Mouse (Mus musculus) bone marrow, adult 2 months (tissue): ENCODE data around the gene Zcchc17. TPM values are rescaled to one million over a fixed set of nuclear protein-coding genes. Genes with fewer than 3 reads are reported as not detected.

Experiments used
- H3K27ac ChIP-seq: fragments of 200-500 bp; 2 replicates; pipeline ENCODE4 v1.5.1; 2012; ENCODE audit warnings: low read depth, mild to moderate bottlenecking, control low read depth, inconsistent platforms, low read length; ENCODE audit not compliant: control insufficient read depth, poor library complexity, insufficient read depth
- H3K4me1 ChIP-seq: fragments of 200-500 bp; 2 replicates; pipeline ENCODE4 v1.6.1; 2011; ENCODE audit warnings: low read length; ENCODE audit not compliant: control insufficient read depth, insufficient read depth
- H3K4me3 ChIP-seq: fragments of 200-500 bp; replicated peaks from 2 replicates; pipeline ENCODE3; 2011; ENCODE audit warnings: mild to moderate bottlenecking, low read depth, low read length, control low read depth; ENCODE audit not compliant: control insufficient read depth
- CTCF ChIP-seq: fragments of 200-500 bp; IDR thresholded peaks from 2 replicates; pipeline ENCODE4 v1.5.1; 2011; ENCODE audit warnings: low read length, control low read depth; ENCODE audit not compliant: control insufficient read depth, insufficient read depth
- POLR2A ChIP-seq: fragments of 200-500 bp; IDR thresholded peaks from 2 replicates; pipeline ENCODE4 v1.6.1; 2011; ENCODE audit warnings: low read depth, mild to moderate bottlenecking, control low read depth, low read length, borderline replicate concordance; ENCODE audit not compliant: control insufficient read depth
- WGBS: fragments of 180-500 bp; shearing (Covaris S2); methylation state at CpG from one replicate; pipeline ENCODE4 v1.1.7; 2018; 5-methylcytosine and 5-hydroxymethylcytosine counted together
- polyA plus RNA-seq: library from polyadenylated mRNA; stranded (reverse); fragments of >200 nt; gene quantifications from 2 replicates; pipeline ENCODE4 v1.2.4, GENCODE M21; 2011; ENCODE audit warnings: low replicate concordance; ENCODE audit not compliant: missing spikeins, insufficient read depth, insufficient read length

The Zcchc17 gene
- polyA plus RNA-seq, 1 experiment, result 26.6 TPM

GRCm38 (mm10) chr4:130325446-130325845 lies 34.3 kb downstream of the Zcchc17 start:
- no peak for TF ChIP-seq CTCF
- TF ChIP-seq POLR2A, result no peak
- no peak overlapping the region for H3K4me3 ChIP-seq
- no peak overlapping the region for H3K27ac ChIP-seq
- WGBS, result 90% methylated on average over 2 of the region's 2 CpGs
- no peaks in the 10 kb centered on the region for H3K4me1 ChIP-seq

GRCm38 (mm10) chr4:130323607-130324006 lies 36.1 kb downstream of the Zcchc17 start:
- Histone ChIP-seq H3K4me1 (no peaks in the 10 kb centered on the region), H3K27ac (no peak overlapping the region), H3K4me3 (no peak overlapping the region)
- TF ChIP-seq POLR2A (no peak), CTCF (no peak)
- 83% methylated on average over 5 of the region's 5 CpGs for WGBS

- WGBS, result 42% methylated on average over 1 of the region's 1 CpGs
- no peak for TF ChIP-seq CTCF
- TF ChIP-seq POLR2A, result no peak
- Histone ChIP-seq H3K4me1 (no peaks in the 10 kb centered on the region), H3K27ac (no peak overlapping the region), H3K4me3 (no peak overlapping the region)
Measured at GRCm38 (mm10) chr4:130323165-130323564, 36.6 kb downstream of the Zcchc17 start.

DNA sequence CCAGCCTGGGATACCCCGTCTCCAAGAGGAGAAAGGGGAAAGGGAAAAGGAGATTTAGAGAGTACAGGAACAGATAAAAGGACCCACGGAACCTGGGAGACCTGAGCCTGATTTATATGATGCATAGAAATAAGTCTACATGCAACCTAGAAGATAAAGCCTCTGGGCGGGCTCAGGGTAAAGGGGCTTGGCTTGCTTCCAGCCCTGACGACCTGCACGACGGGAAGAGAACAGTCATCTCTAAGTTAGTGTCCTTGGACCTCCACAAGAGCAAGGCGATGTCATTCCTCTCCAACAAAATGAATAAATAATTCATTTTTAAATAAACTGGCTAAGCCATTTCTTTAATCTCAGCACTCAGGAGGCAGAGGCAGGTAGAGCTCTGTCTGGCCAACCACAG lies 37.2 kb downstream of the Zcchc17 start:
- no peak overlapping the region for H3K27ac ChIP-seq
- 65% methylated on average over 7 of the region's 7 CpGs for WGBS
- TF ChIP-seq POLR2A, result no peak
- no peak for TF ChIP-seq CTCF
- H3K4me3 ChIP-seq, result no peak overlapping the region
- no peaks in the 10 kb centered on the region for H3K4me1 ChIP-seq

- 86% methylated on average over 7 of the region's 7 CpGs for WGBS
Measured at GRCm38 (mm10) chr4:130321640-130322039, 38.1 kb downstream of the Zcchc17 start.

DNA sequence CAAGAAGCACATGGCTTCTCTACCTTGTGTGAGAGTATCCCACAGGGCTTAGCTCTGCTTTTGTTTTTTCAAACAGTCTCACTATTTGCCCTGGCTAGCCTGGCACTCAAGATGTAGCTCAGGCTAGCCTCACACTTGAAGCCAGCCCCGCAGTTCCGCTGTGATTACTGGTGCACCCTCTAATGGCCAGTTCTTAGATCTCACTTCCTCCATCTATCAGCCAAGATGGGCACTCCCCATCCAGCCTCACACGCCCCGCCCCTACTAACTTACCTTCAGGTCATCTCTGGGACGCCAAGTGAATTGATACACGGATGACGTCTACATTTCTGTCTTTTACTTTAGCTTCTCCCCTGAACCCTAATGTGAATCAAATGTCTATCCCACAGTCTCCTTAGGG lies 40.2 kb downstream of the Zcchc17 start:
- no peak overlapping the region for H3K27ac ChIP-seq
- 91% methylated on average over 7 of the region's 7 CpGs for whole genome bisulfite sequencing
- TF ChIP-seq POLR2A (no peak), CTCF (no peak)

More at GRCm38 (mm10) chr4:130321640-130322039, 38.1 kb downstream of the Zcchc17 start:
- Histone ChIP-seq H3K27ac (no peak overlapping the region), H3K4me1 (no peaks in the 10 kb centered on the region), H3K4me3 (no peak overlapping the region)
- no peak for TF ChIP-seq CTCF
- no peak for TF ChIP-seq POLR2A

GRCm38 (mm10) chr4:130318122-130318521 lies 41.6 kb downstream of the Zcchc17 start:
- WGBS, result 85% methylated on average over 3 of the region's 3 CpGs
- Histone ChIP-seq H3K4me1 (no peaks in the 10 kb centered on the region), H3K4me3 (no peak overlapping the region), H3K27ac (no peak overlapping the region)
- no peak for TF ChIP-seq POLR2A
- TF ChIP-seq CTCF, result no peak

More for the DNA sequence above, 40.2 kb downstream of the Zcchc17 start:
- H3K4me3 ChIP-seq, result no peak overlapping the region
- no peaks in the 10 kb centered on the region for H3K4me1 ChIP-seq

DNA sequence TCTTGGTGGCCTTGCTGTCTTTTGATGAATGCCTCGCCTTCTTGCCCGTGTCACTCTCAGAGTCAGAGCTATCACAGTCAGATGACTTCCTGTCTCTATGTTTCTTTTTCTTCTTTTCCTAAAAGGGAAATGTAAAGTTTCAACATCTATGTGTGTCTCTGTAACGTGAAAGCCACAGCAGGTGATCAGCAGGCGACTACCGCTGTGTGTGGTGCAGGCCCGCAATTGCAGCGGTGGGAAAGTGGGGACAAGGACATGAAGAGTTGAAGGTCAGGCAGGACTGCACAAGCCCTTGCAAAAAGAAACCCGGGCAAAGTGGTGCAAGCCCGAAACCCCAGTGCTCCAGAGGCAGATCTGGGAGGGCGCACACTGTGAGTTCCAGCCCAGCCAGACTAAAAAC lies 43.1 kb downstream of the Zcchc17 start:
- H3K27ac ChIP-seq, result no peak overlapping the region
- whole genome bisulfite sequencing, result 50% methylated on average over 10 of the region's 10 CpGs
- TF ChIP-seq CTCF (no peak), POLR2A (no peak)
- H3K4me1 ChIP-seq, result no peaks in the 10 kb centered on the region
- H3K4me3 ChIP-seq, result no peak overlapping the region
